Mouse (Mus musculus): ENCODE measurements around the gene Capn9.

GRCm38 (mm10) chr8:124658415-124658814 lies 82.5 kb downstream of the Capn9 start:
- TF ChIP-seq CTCF (IDR thresholded peaks at IDR 0.05; ENCODE audit: borderline replicate concordance, extremely low read depth, insufficient read depth, insufficient read length): no peak
- TF ChIP-seq POLR2A (IDR thresholded peaks at IDR 0.05; ENCODE audit: borderline replicate concordance, extremely low read depth, insufficient read depth, insufficient read length, poor library complexity, severe bottlenecking): no peak

Data from brain, embryonic 14.5 days (tissue).